Mouse (Mus musculus): Measurements from ENCODE around the gene Scube3. TPM values are rescaled to one million over a fixed set of nuclear protein-coding genes. Genes with fewer than 3 reads are reported as not detected.

Scube3 gene
- total RNA-seq, 2 experiments from 2014 or later, result 0.18 to 0.32 TPM

- DNase-seq, result peak; percentile 25
Observed at GRCm38 (mm10) chr17:28133193-28133592, 8.7 kb upstream of the Scube3 start.

- no peak for DNase-seq
Observed at GRCm38 (mm10) chr17:28135496-28135895, 6.4 kb upstream of the Scube3 start.

DNA sequence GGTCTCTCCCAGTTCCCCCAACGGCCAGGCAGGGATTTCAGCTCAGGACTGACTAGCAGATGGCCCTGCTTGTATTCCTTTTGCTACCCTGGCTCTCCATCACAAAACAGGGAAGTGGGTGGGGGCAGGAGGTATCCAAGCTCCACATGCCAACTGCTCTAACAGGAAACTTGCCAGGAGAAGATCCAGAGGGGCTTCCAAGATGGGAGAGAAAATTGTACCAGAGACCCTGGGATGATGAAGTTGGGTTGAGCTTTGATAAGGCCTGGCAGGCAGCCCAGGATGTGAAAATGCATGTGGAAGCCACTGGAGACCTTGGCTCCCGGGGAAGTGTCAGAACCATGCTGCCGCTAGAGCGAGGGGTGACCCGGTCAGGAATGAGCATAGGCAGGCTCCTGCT is 5.7 kb upstream of the Scube3 start:
- no peak for DNase-seq

DNA sequence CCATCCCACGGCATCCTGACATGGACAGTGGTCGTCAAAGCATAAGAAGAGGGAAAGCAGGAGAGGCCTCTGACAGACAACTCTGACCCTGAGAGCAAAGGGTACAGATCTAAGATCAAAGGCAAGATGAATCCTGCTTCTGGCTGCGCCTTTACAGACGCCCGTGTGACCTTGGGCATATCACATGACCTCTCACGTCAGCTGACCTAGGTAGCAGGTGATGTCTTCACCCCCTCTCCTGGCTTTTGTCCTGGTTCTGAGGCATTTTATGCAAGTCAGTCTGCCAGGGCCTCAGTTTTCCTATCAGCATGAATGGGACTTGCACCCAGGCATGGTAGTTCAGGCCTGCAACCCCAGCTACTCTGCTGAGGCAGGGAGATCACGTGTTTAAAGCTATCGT is 3.9 kb upstream of the Scube3 start:
- no peak for DNase-seq

DNA sequence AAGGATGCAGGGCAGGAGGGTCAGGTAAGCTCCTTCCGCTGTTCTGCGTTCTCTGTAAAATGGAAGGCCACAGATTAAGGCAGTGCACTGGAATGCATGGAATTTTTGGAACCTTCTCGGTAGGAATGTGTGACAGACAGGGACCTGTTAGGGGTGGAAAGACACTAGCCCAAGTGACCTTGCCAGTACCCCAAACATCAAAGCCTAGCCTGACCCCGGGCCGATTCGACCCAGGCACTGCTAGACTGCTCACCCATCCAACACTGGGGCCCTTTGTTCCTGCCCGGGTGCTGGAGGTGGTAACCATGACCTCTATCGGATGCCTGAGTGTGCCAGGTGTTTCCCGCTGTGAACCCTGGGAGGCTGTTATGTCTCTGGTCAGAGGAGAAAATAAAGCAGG is 3.3 kb upstream of the Scube3 start:
- no peak for DNase-seq

DNA sequence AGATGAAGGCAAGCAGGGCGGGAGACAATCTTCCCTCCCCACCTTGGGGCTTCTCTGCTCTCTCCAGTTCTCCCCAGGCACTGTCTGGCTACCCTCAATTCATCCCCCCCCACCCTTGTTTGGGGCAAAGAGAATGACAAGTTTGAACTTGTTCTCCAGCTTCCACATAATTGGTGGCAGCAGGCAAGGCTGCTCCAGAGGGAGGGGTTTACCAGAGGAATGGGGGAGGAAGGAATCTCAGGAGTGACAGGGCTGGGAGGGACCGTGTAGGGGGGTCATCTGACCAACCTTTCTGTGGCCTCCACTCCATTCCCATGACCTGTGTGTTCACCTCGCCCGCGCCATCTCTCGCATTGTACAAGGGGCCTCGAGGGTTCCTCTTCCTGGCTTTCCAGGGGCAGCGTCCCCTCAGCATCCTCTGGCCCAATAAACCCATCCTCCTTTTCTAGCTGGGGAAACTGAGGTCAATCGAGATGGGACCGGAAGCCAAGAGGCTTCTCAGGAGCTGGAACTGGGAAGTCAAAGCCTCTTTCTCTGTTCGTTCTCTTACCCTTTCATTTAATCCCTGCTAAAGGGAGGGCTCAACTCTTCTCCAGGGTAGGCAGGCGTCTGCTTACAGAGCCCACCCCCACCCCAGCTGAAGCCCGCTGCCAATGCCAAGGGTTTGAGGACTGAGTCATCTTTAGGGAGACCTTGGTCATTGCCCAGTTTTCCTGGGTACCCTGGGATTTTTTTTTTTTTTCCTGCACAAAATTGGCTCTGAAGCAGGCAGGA is 1.3 kb upstream of the Scube3 start:
- no peak for DNase-seq

- DNase-seq, result no peak
Observed at GRCm38 (mm10) chr17:28141205-28141650, 713 bp upstream of the Scube3 start.

- DNase-seq, result no peak
Observed at GRCm38 (mm10) chr17:28142700-28143610, 1.0 kb downstream of the Scube3 start.

DNA sequence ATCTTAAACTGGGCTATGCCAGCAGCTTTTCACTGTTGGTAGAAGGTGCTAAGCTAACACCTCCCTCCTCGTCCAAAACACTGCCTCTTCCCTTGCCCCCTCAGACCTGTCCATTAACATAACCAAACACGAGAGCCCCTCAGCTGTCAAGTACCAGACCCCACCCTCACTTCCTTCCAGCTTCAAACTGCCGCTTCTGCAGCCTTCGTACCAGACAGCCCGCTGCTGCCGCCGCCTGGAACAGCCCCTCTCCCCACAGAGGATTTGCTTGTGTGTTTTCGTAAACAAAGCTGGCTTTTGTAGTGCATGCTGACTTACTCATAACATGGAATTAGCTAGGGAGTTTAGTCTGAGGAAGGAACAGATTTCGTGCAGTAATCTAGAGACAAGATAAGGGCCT is 1.8 kb downstream of the Scube3 start:
- DNase-seq, result no peak

- DNase-seq, result no peak
Observed at GRCm38 (mm10) chr17:28144241-28144640, 2.3 kb downstream of the Scube3 start.

DNA sequence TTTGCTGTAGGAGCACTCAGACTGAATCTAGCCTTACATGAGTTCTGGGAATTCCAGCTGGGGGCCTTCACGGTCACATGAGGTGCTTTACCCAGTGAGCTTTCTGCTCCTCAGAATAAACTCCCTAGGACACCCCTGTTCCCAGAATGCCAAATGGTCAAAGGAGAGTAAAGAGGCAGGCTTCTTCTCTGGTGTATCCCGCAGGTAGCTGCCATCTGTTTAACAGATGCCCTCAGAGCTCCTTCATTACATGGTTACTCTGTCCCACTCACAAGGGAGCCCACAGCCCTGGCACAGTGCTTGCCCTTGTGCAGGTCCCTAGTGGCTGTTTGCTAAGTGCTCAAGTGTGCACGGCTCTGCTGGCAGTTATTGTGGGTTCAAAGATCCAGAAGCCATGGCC is 6.3 kb downstream of the Scube3 start:
- no peak for DNase-seq

- DNase-seq, result no peak
Observed at GRCm38 (mm10) chr17:28149734-28150133, 7.8 kb downstream of the Scube3 start.

DNA sequence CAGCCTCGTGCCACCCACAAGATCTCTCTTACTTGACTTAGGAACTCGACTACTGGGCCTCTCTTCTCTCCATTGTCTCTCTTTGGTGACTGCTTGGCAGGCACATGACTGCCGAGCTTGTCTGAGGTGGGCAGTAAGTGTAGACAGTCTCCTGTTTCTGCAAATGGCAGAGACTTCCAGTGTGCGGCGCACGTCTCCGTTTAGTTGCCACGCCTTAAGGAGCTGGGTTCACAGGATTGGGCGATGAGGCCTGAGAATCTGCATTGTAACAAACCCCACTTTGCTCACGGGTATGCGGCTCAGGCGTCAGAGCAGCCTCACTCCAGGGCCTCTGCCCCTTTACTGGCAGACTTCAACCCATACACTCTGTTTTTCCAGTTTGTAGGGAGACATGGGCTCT is 8.5 kb downstream of the Scube3 start:
- no peak for DNase-seq

- DNase-seq, result no peak
Observed at GRCm38 (mm10) chr17:28153095-28153494, 11.2 kb downstream of the Scube3 start.

DNA sequence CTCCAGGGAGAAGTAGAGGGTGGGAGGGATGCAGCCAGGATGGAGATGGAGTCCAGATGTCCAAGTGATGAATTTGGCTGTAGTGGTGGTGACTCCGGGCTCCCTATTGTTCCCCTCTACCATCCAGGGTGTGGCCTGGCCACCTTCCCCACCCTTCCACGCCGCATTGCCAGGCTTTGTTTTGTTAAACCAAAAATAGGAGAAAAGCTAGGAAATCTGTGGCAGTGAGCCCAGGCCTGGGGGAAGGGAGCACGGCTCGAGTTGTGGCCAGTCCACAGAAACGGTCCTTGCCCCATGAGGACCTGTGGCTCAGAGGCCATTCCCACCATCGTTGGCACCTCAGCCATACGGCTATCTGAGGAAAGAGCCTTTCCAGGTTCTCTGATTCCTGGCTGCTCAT is 13.0 kb downstream of the Scube3 start:
- DNase-seq, result no peak

- DNase-seq, result no peak
Observed at GRCm38 (mm10) chr17:28160361-28160760, 18.4 kb downstream of the Scube3 start.

GRCm38 (mm10) chr17:28161310-28161881 is 19.5 kb downstream of the Scube3 start:
- DNase-seq, result no peak

GRCm38 (mm10) chr17:28163666-28164065 is 21.7 kb downstream of the Scube3 start:
- DNase-seq, result peak; percentile 55

GRCm38 (mm10) chr17:28170460-28171305 is 28.7 kb downstream of the Scube3 start:
- no peak for DNase-seq

DNA sequence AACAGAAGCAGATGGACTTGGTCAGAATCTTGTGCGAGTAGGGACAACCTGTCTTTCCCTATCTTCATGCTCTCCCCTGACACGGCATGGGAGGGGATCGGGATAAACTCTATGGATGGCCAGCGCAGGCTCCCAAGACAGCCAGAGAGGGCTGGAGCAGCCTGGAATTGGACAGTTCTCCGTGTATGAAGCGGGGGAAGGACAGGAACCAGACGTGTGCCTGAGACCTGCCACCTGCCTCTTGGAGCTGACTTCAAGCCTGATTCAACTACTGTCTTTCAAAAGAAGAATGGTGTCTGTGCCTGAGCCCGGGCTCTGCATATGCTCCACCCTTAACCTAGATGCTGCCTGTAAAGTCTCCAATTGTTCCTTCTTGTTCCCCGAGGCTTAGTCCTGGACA is 30.7 kb downstream of the Scube3 start:
- no peak for DNase-seq

- peak; percentile 93 for DNase-seq
Observed at GRCm38 (mm10) chr17:28176775-28177539, 35.0 kb downstream of the Scube3 start, which contains the start of gene Zfp523. Gene Zfp523, plus strand, starts transcription at chr17:28177129.
